Mouse (Mus musculus) midbrain, postnatal 0 days (tissue): Measurements from ENCODE around the gene Cdc37. TPM values are rescaled to one million over a fixed set of nuclear protein-coding genes. Genes with fewer than 3 reads are reported as not detected.

Experiments
- ATAC-seq: fragments of 200-750 bp; cut with Nextera tagmentation; 2 replicates; pipeline ENCODE4 v1.8.0; 2017; ENCODE audit warnings: moderate number of reproducible peaks, mild to moderate bottlenecking, moderate TSS enrichment, moderate library complexity; ENCODE audit not compliant: low FRiP score
- DNase-seq: peaks from one replicate; pipeline ENCODE4 v3.0.0-alpha.2; 2015; ENCODE audit warnings: low spot score
- H3K27ac ChIP-seq: fragments of 300-500 bp; sonication (generic); 2 replicates; pipeline ENCODE4 v1.5.1; 2014; ENCODE audit warnings: low read depth, mild to moderate bottlenecking, low read length, mixed read lengths
- H3K27me3 ChIP-seq: fragments of 300-500 bp; sonication (generic); 2 replicates; pipeline ENCODE4 v1.6.1; 2014; ENCODE audit warnings: low read length, control low read depth, mixed read lengths; ENCODE audit not compliant: insufficient read depth
- H3K36me3 ChIP-seq: fragments of 300-500 bp; sonication (generic); 2 replicates; pipeline ENCODE4 v1.6.1; 2014; ENCODE audit warnings: low read length, control low read depth, mixed read lengths; ENCODE audit not compliant: insufficient read depth
- H3K4me1 ChIP-seq: fragments of 300-500 bp; sonication (generic); 2 replicates; pipeline ENCODE4 v1.6.1; 2014; ENCODE audit warnings: mild to moderate bottlenecking, control low read depth, antibody characterized with exemption, low read length, mixed read lengths; ENCODE audit not compliant: insufficient read depth
- H3K4me2 ChIP-seq: fragments of 300-500 bp; sonication (generic); 2 replicates; pipeline ENCODE4 v1.6.1; 2014; ENCODE audit warnings: low read depth, mild to moderate bottlenecking, low read length, mixed read lengths; ENCODE audit not compliant: poor library complexity, severe bottlenecking
- H3K4me3 ChIP-seq: fragments of 300-500 bp; sonication (generic); 2 replicates; pipeline ENCODE4 v1.5.1; 2014; ENCODE audit warnings: low read depth, mild to moderate bottlenecking, low read length, moderate library complexity
- H3K9ac ChIP-seq: fragments of 300-500 bp; sonication (generic); replicated peaks from 2 replicates; pipeline ENCODE4 v1.6.1; 2014; ENCODE audit warnings: mild to moderate bottlenecking, low read length, moderate library complexity, mixed read lengths; ENCODE audit not compliant: poor library complexity, severe bottlenecking
- H3K9me3 ChIP-seq: fragments of 300-500 bp; sonication (generic); 2 replicates; pipeline ENCODE4 v1.6.1; 2016; ENCODE audit warnings: low read length, control low read depth
- CTCF ChIP-seq: IDR thresholded peaks from 2 replicates; pipeline ENCODE4 v1.5.1; 2016; ENCODE audit warnings: antibody characterized with exemption, mild to moderate bottlenecking
- WGBS: fragments of 180-500 bp; shearing (Covaris S2); extraction: QIAGEN DNeasy Blood & Tissue Kit; methylation state at CpG from one replicate; pipeline ENCODE4 v1.1.7; 2014; 5-methylcytosine and 5-hydroxymethylcytosine counted together
- polyA plus RNA-seq: library from polyadenylated mRNA; unstranded; fragments of >200 nt; fragmentation: Nextera tagmentation; extraction: Ambion mirVana; gene quantifications from 2 replicates; pipeline ENCODE4 v1.2.1, GENCODE M21; 2015
- total RNA-seq: library from RNA; depleted of rRNA; stranded (reverse); fragments of >200 nt; gene quantifications from 2 replicates; pipeline ENCODE4 v1.2.3, GENCODE M21; 2014

The Cdc37 gene
- total and polyA plus RNA-seq, 2 experiments from 2014 or later: 37.7 to 179 TPM

DNA sequence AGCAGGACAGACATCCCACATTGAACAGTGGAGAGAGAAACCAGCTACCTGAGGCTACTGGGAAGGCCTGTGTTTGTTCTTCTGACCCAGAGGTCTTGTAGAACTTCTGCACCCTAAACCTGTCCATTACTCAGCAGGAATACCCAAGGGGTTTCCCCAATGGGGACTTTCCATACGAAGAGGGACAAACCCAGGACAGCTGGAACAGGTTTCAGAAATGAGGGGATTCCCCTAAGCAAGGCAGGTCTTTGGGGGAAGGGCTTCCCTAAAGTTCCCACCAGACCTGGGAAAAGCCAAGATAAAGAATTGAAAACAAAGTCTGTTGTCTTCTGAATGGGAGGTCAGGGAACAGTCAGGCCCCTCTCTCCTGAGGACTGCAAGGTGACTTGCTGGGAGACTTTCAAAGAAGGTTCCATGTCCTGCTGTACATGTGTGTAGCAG lies 13.8 kb downstream of the Cdc37 start:
- ATAC-seq (no peak), DNase-seq (no peak)
- Histone ChIP-seq H3K4me3 (no peak overlapping the region), H3K36me3 (peaks cover 28% of the 10 kb centered on the region), H3K27ac (no peak overlapping the region), H3K9me3 (no peaks in the 10 kb centered on the region), H3K9ac (no peak overlapping the region), H3K4me2 (no peak overlapping the region), H3K27me3 (no peaks in the 10 kb centered on the region), H3K4me1 (no peaks in the 10 kb centered on the region)
- WGBS: 77% methylated on average over 1 of the region's 1 CpGs
- no peak for TF ChIP-seq CTCF

DNA sequence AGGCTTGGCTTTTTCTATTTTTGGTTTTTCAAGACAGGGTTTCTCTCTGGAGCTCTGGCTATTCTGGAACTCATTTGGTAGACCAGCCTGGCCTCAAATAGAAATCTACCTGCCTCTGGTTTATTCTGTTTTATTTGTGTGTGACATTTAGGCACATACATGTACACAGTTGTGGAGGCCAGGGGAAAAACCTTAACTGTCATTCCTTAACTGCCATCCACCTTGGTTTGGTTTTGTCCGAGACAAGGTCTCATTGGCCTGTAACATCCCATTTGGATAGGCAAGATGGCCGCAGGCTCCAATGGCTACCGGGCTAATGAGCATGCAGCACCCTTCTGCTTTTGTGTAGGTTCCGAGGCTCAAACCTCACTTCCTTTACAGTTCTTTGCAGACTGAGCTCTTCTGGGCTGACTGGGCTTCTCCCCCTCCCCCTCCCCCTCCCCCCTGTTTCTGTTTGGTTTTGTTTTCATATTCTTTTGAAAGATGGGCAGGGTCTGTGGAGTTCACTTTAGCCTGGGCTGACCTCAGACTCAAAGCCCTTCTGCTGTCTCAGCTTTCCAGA lies 14.4 kb downstream of the Cdc37 start:
- DNase-seq (no peak), ATAC-seq (no peak)
- H3K4me3 ChIP-seq: no peak overlapping the region
- 0 out of 2 replicates have a peak, but pooled peaks cover 2% of the 10 kb centered on the region for H3K4me1 ChIP-seq
- no peaks in the 10 kb centered on the region for H3K27me3 ChIP-seq
- 81% methylated on average over 4 of the region's 4 CpGs for whole genome bisulfite sequencing
- no peak overlapping the region for H3K27ac ChIP-seq
- no peak overlapping the region for H3K9ac ChIP-seq
- peaks cover 22% of the 10 kb centered on the region for H3K36me3 ChIP-seq
- no peak for TF ChIP-seq CTCF
- H3K9me3 ChIP-seq: no peaks in the 10 kb centered on the region
- H3K4me2 ChIP-seq: no peak overlapping the region

DNA sequence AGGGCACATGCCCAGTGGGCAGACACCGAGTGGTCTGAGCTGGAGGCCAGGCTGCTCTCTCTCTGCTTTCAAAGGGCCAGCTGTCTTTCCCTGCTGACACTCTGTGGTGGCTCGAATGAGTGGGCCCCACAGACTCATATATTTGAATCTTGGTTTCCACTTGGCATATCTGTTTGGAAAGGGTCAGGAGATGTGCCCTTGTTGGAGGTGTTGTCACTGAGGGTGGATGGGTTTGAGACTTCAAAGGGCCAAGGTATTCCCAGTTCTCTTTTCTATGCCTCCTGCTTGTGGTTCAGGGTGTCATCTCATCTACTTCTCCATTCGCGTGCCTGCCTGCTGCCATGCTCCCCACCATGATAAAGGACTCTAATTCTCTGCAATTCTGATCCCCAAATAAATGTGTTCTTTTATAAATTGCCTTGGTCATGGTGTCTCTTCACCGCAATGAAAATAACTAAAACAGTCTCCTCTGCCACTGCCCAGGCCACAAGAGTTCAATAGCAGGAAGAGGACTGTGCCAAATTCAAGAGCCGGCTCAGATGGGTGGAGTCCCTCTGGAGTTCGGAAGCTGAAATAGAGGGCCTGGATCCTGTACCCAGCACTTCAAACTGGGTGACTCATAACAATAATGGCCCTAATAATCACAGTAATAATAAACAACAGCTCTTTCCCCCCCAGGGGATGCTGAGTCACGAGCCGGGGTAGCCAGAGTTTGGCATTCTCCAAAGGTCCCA lies 15.0 kb downstream of the Cdc37 start:
- Histone ChIP-seq H3K27me3 (no peaks in the 10 kb centered on the region), H3K9ac (no peak overlapping the region), H3K27ac (no peak overlapping the region), H3K4me1 (0 out of 2 replicates have a peak, but pooled peaks cover 5% of the 10 kb centered on the region), H3K36me3 (peaks cover 18% of the 10 kb centered on the region), H3K4me2 (no peak overlapping the region), H3K9me3 (no peaks in the 10 kb centered on the region), H3K4me3 (no peak overlapping the region)
- ATAC-seq: no peak
- TF ChIP-seq CTCF: no peak
- 79% methylated on average over 9 of the region's 9 CpGs for WGBS
- no peak for DNase-seq

DNA sequence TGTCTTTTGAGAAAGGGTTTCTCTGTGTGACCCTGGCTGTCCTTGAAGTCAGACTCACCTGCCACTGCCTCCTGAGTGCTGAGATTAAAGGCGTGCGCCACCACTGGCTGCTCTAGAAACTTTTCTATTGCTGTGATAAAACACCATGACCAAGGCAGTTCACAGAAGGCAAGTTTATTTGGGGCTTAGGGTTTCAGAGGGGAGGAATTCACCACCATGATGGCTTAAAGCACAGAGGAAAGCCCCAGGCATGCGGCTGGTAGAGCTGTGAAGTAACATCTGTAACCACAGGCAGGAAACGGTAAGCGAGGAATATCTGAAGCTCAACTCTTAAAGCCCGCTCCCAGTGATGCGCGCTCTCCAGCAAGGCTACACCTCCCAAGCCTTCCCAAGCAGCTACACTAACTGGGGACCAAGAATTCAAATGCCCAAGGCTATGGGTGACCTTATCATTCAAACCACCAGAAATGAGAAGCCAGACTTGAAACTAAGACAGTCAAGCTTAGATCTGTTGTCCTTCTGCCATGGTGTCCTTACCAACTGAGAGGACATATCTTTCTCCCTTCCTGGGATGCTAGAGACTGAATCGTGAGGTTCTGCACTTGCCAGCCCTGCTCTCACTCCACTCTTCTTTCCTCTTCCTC lies 16.6 kb downstream of the Cdc37 start:
- no peak for TF ChIP-seq CTCF
- WGBS: 85% methylated on average over 9 of the region's 9 CpGs
- H3K9me3 ChIP-seq: no peaks in the 10 kb centered on the region
- no peak overlapping the region for H3K9ac ChIP-seq
- no peak overlapping the region for H3K4me2 ChIP-seq
- ATAC-seq: no peak
- 0 out of 2 replicates have a peak, but pooled peaks cover 5% of the 10 kb centered on the region for H3K4me1 ChIP-seq
- H3K4me3 ChIP-seq: no peak overlapping the region
- H3K27ac ChIP-seq: no peak overlapping the region
- peaks cover 6% of the 10 kb centered on the region; the same call in 1 of the 2 replicates for H3K36me3 ChIP-seq
- no peaks in the 10 kb centered on the region for H3K27me3 ChIP-seq
- DNase-seq: no peak

DNA sequence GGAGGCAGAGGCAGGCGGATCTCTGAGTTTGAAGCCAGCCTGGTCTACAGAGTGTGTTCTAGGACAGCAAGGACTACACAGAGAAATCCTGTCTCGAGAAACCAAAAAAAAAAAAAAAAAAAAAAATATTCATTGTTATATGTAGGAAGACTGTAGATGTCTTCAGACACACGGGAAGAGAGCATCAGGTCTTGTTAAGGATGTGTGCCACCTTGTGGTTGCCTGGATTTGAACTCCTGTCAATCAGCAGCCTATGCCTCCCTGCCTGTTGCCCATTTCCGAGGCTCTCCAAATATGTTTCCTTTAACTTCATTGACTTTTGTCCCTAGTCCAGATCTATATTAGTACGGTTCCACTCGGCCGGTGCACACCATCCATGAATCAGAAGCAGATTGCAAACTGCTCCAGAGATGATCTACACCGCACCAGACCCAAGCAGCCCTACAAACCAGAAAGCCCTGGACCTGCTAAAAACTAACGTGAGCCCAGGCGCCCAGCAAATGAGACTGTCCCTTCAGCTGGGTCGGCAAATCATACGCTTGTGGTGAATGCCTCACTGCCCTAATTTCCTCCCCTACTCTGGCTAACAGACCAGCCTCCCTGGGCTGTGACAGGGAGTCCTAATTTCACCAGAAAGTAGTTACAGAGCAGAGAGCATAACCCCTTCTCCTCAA lies 17.5 kb downstream of the Cdc37 start:
- peak; percentile 54 for TF ChIP-seq CTCF
- DNase-seq: no peak
- WGBS: 77% methylated on average over 12 of the region's 12 CpGs
- Histone ChIP-seq H3K4me2 (no peak overlapping the region), H3K9ac (no peak overlapping the region), H3K4me1 (0 out of 2 replicates have a peak, but pooled peaks cover 5% of the 10 kb centered on the region), H3K27me3 (no peaks in the 10 kb centered on the region), H3K4me3 (no peak overlapping the region), H3K27ac (no peak overlapping the region), H3K36me3 (peaks cover 5% of the 10 kb centered on the region; the same call in 1 of the 2 replicates), H3K9me3 (no peaks in the 10 kb centered on the region)
- no peak for ATAC-seq
